Mouse (Mus musculus) olfactory bulb, adult 2 months (tissue): ENCODE data around the gene Tagln2.

Experiments used
- CTCF ChIP-seq: fragments of 200-500 bp; IDR thresholded peaks from 2 replicates; pipeline ENCODE4 v1.5.1; 2012; ENCODE audit warnings: low read depth, mild to moderate bottlenecking, low read length, moderate library complexity; ENCODE audit not compliant: insufficient read depth
- POLR2A ChIP-seq: fragments of 200-500 bp; IDR thresholded peaks from 2 replicates; pipeline ENCODE4 v1.6.1; 2012; ENCODE audit warnings: mild to moderate bottlenecking, low read depth, low read length, moderate library complexity; ENCODE audit not compliant: insufficient read depth

DNA sequence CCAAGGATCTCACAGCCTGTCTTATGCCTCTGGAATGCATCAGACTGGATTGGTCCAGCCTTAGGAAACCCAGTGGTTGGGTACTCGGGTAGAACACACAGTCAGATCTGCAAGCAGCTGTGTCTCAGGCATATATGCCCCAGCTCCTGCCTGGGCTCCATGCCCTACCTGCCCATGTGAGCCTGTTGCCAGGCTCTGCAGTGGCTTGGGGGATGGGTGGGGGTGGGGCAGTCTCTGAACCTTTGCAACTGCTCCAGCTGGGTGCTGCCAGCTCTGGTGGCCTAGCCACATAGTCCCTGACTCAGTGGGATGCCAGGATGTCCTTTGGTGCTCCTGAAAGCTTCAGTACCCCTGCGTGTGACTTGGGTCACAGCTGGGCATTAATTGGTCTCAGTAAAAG is 49.5 kb downstream of the Tagln2 start:
- TF ChIP-seq POLR2A, result no peak
- no peak for TF ChIP-seq CTCF
